Mouse (Mus musculus): Measurements from ENCODE around the gene Purb. TPM values are rescaled to one million over a fixed set of nuclear protein-coding genes. Genes with fewer than 3 reads are reported as not detected.

Purb gene
- polyA plus RNA-seq (2012; fragmentation: generic; extraction: Trizol): 41.0 TPM
- long read RNA-seq, experiment 1, full-length matches to known transcripts: 32 of 32 reads
- long read RNA-seq, experiment 1, partial matches to known transcripts: 0 of 32 reads
- long read RNA-seq, experiment 1, other reads (novel, unspliced or antisense): 0 of 32 reads
- long read RNA-seq, experiment 2, full-length matches to known transcripts: 8 of 8 reads
- long read RNA-seq, experiment 2, partial matches to known transcripts: 0 of 8 reads
- long read RNA-seq, experiment 2, other reads (novel, unspliced or antisense): 0 of 8 reads

DNA sequence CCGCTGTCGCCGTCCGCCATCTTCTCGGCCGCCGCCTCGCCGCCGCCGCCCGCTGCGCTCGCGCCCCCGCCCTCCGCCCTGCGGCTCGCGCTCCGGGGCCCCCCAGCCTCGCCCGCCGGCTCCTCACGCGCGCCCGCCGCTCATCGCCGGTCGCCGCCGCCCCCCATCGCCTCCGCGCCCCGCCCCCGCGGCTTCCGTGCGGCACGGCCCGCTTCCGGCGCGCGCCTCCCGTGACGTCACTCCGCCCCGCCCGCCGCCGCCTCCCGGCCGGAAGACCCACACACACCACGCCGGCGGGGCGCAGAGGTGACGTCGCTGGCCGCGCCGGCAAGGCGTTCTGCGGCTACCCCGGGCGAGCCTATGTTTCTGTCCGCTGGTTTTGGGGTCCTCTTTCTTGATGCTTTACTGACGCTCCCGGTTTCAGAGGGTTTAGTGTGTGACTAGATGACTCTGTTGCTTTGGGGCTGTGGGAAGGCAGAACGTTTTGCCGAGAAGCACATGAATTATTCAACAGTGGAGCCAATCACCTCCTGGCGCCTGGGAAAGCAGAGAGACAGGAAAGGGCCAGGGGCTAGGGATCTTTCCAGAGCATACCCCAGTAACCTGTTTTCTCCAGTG, at the start of gene Purb:
TSS of gene Purb (minus strand) at position 51 of the 618 bp plus-strand sequence.
- TF ChIP-seq CTCF (IDR thresholded peaks at IDR 0.05; ENCODE audit: control insufficient read depth, insufficient read depth, insufficient read length) (no peak), MYOG (IDR thresholded peaks at IDR 0.05; ENCODE audit: control insufficient read depth, extremely low read depth, insufficient read length) (no peak), MYOD1 (IDR thresholded peaks at IDR 0.05; ENCODE audit: control insufficient read depth, insufficient read length, low read depth) (no peak), MAX (IDR thresholded peaks at IDR 0.05) (no peak), FOSL1 (IDR thresholded peaks at IDR 0.05; ENCODE audit: insufficient read depth, low read length, poor library complexity, severe bottlenecking) (no peak), CEBPB (IDR thresholded peaks at IDR 0.05; ENCODE audit: low read depth) (no peak), USF1 (IDR thresholded peaks at IDR 0.05; ENCODE audit: low read depth) (no peak)
- Histone ChIP-seq H3K36me3 (ENCODE audit: control insufficient read depth, insufficient read depth) (peaks cover 40% of the 10 kb centered on the region), H3K4me3 (ENCODE audit: insufficient read depth, poor library complexity, severe bottlenecking) (peak within 1 kb of the TSS; percentile 85), H3K27me3 (ENCODE audit: control insufficient read depth, insufficient read depth, insufficient read length) (no peaks in the 10 kb centered on the region), H3K79me2 (ENCODE audit: control insufficient read depth, insufficient read depth) (peaks cover 48% of the 10 kb centered on the region), H3ac (ENCODE audit: control insufficient read depth, insufficient read length, low read depth) (peak within 1 kb of the TSS; percentile 98), H3K79me3 (ENCODE audit: low read depth) (peaks cover 40% of the 10 kb centered on the region)

DNA sequence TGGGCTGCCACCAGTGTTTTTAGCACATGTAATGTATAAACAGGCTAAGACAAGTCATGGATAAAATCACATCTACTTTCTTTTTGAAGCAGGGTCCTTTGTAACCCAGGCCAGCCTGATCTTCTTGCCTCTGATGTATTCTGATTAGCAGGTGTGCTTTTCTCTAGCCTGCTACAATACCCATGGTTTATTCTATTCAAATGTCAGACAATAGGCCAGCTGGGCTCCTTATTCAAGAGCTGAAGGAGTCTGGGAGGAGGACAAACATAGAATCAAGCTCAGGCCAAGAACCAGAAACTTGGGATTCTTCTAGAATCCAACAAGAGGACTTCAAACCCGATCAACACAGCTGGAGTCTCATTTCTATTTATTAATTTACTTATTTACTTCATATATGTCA, 49.5 kb upstream of the Purb start:
- Histone ChIP-seq H3K79me2 (ENCODE audit: control insufficient read depth, insufficient read depth) (peaks cover 37% of the 10 kb centered on the region), H3K27me3 (ENCODE audit: control insufficient read depth, insufficient read depth, insufficient read length) (no peaks in the 10 kb centered on the region), H3ac (ENCODE audit: control insufficient read depth, insufficient read length, low read depth) (no peak overlapping the region), H3K36me3 (ENCODE audit: control insufficient read depth, insufficient read depth) (peaks cover 37% of the 10 kb centered on the region), H3K4me3 (ENCODE audit: insufficient read depth, poor library complexity, severe bottlenecking) (no peak overlapping the region), H3K79me3 (ENCODE audit: low read depth) (peaks cover 33% of the 10 kb centered on the region)
- TF ChIP-seq FOSL1 (IDR thresholded peaks at IDR 0.05; ENCODE audit: insufficient read depth, low read length, poor library complexity, severe bottlenecking): no peak
- TF ChIP-seq MYOG (IDR thresholded peaks at IDR 0.05; ENCODE audit: control insufficient read depth, extremely low read depth, insufficient read length): no peak
- no peak for TF ChIP-seq CEBPB (IDR thresholded peaks at IDR 0.05; ENCODE audit: low read depth)
- TF ChIP-seq MYOD1 (IDR thresholded peaks at IDR 0.05; ENCODE audit: control insufficient read depth, insufficient read length, low read depth): no peak
- TF ChIP-seq MAX (IDR thresholded peaks at IDR 0.05): no peak
- no peak for TF ChIP-seq CTCF (IDR thresholded peaks at IDR 0.05; ENCODE audit: control insufficient read depth, insufficient read depth, insufficient read length)
- TF ChIP-seq USF1 (IDR thresholded peaks at IDR 0.05; ENCODE audit: low read depth): no peak

DNA sequence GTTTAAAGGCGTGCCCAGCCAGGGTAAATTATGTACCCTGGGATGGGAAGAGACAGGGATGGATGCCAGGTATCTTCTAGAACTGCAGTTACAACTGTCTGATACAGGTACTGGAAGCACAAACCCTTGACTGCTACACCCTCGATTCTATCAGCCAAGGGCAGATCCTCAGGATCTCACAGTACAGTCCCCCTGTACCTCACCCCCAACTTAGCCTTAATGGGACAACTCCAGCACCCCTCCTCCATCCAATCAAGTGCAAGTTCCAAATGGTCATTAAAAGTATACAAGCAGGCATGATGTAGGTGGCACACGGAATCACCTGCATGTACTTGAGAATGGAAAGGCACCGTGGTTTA, 49.1 kb upstream of the Purb start:
- Histone ChIP-seq H3ac (ENCODE audit: control insufficient read depth, insufficient read length, low read depth) (no peak overlapping the region), H3K36me3 (ENCODE audit: control insufficient read depth, insufficient read depth) (peaks cover 37% of the 10 kb centered on the region), H3K79me3 (ENCODE audit: low read depth) (peaks cover 33% of the 10 kb centered on the region), H3K4me3 (ENCODE audit: insufficient read depth, poor library complexity, severe bottlenecking) (no peak overlapping the region), H3K79me2 (ENCODE audit: control insufficient read depth, insufficient read depth) (peaks cover 37% of the 10 kb centered on the region), H3K27me3 (ENCODE audit: control insufficient read depth, insufficient read depth, insufficient read length) (no peaks in the 10 kb centered on the region)
- TF ChIP-seq USF1 (IDR thresholded peaks at IDR 0.05; ENCODE audit: low read depth): no peak
- no peak for TF ChIP-seq MYOD1 (IDR thresholded peaks at IDR 0.05; ENCODE audit: control insufficient read depth, insufficient read length, low read depth)
- no peak for TF ChIP-seq CTCF (IDR thresholded peaks at IDR 0.05; ENCODE audit: control insufficient read depth, insufficient read depth, insufficient read length)
- TF ChIP-seq FOSL1 (IDR thresholded peaks at IDR 0.05; ENCODE audit: insufficient read depth, low read length, poor library complexity, severe bottlenecking): no peak
- TF ChIP-seq MAX (IDR thresholded peaks at IDR 0.05): no peak
- no peak for TF ChIP-seq MYOG (IDR thresholded peaks at IDR 0.05; ENCODE audit: control insufficient read depth, extremely low read depth, insufficient read length)
- TF ChIP-seq CEBPB (IDR thresholded peaks at IDR 0.05; ENCODE audit: low read depth): no peak

DNA sequence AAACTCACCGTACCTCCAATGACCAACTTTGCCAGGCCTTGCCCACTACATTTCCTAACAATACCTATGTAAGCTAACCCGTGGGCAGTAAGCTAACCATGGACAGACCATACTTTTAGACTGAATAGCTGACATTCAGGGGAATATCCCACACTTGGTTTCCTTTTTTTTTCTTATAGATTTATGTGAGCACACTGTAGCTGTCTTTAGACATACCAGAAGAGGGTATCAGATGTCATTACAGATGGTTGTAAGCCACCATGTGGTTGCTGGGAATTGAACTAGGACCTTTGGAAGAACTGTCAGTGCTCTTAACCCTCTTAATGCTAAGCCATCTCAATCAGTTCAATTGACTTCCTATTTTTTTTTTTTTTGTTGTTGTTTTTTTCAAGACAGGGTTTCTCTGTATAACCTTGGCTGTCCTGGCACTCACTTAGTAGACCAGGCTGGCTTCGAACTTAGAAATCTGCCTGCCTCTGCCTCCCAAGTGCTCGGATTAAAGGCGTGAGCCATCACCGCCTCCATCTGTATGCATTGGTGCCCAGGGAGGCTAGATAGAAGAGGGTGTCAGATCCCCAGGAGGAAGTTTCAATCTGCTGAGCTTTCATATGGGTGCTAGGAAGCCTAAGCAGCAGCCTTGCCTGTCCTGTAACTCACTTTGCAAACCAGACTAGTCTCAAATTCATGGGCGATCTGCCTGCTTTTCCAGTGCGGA, 48.6 kb upstream of the Purb start:
- Histone ChIP-seq H3K79me3 (ENCODE audit: low read depth) (peaks cover 33% of the 10 kb centered on the region), H3K79me2 (ENCODE audit: control insufficient read depth, insufficient read depth) (peaks cover 37% of the 10 kb centered on the region), H3ac (ENCODE audit: control insufficient read depth, insufficient read length, low read depth) (no peak overlapping the region), H3K4me3 (ENCODE audit: insufficient read depth, poor library complexity, severe bottlenecking) (no peak overlapping the region), H3K27me3 (ENCODE audit: control insufficient read depth, insufficient read depth, insufficient read length) (no peaks in the 10 kb centered on the region), H3K36me3 (ENCODE audit: control insufficient read depth, insufficient read depth) (peaks cover 37% of the 10 kb centered on the region)
- no peak for TF ChIP-seq CTCF (IDR thresholded peaks at IDR 0.05; ENCODE audit: control insufficient read depth, insufficient read depth, insufficient read length)
- TF ChIP-seq USF1 (IDR thresholded peaks at IDR 0.05; ENCODE audit: low read depth): no peak
- TF ChIP-seq CEBPB (IDR thresholded peaks at IDR 0.05; ENCODE audit: low read depth): no peak
- no peak for TF ChIP-seq FOSL1 (IDR thresholded peaks at IDR 0.05; ENCODE audit: insufficient read depth, low read length, poor library complexity, severe bottlenecking)
- no peak for TF ChIP-seq MYOD1 (IDR thresholded peaks at IDR 0.05; ENCODE audit: control insufficient read depth, insufficient read length, low read depth)
- no peak for TF ChIP-seq MAX (IDR thresholded peaks at IDR 0.05)
- no peak for TF ChIP-seq MYOG (IDR thresholded peaks at IDR 0.05; ENCODE audit: control insufficient read depth, extremely low read depth, insufficient read length)

DNA sequence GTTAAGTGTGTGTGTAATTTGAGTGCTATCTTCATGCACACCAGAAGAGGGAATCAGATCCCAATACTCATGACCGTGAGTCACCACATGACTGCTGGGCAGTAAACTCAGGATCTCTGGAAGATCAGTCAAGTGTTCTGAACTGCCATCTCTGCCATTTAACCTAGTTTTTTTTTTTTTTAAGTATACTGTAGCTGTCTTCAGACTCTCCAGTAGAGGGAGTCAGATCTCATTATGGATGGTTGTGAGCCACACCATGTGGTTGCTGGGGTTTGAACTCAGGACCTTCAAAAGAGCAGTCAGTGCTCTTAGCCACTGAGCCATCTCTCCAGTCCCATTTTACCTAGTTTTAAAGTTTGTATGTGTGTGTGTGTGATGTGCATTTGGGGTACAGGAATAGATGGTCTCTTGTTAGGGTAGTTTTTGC, 48.0 kb upstream of the Purb start:
- peaks cover 33% of the 10 kb centered on the region for H3K79me3 ChIP-seq (ENCODE audit: low read depth)
- no peak overlapping the region for H3ac ChIP-seq (ENCODE audit: control insufficient read depth, insufficient read length, low read depth)
- no peaks in the 10 kb centered on the region for H3K27me3 ChIP-seq (ENCODE audit: control insufficient read depth, insufficient read depth, insufficient read length)
- H3K36me3 ChIP-seq (ENCODE audit: control insufficient read depth, insufficient read depth): peaks cover 37% of the 10 kb centered on the region
- no peak overlapping the region for H3K4me3 ChIP-seq (ENCODE audit: insufficient read depth, poor library complexity, severe bottlenecking)
- no peak for TF ChIP-seq MYOD1 (IDR thresholded peaks at IDR 0.05; ENCODE audit: control insufficient read depth, insufficient read length, low read depth)
- no peak for TF ChIP-seq CTCF (IDR thresholded peaks at IDR 0.05; ENCODE audit: control insufficient read depth, insufficient read depth, insufficient read length)
- no peak for TF ChIP-seq FOSL1 (IDR thresholded peaks at IDR 0.05; ENCODE audit: insufficient read depth, low read length, poor library complexity, severe bottlenecking)
- peak; percentile 51 for TF ChIP-seq USF1 (IDR thresholded peaks at IDR 0.05; ENCODE audit: low read depth)
- TF ChIP-seq MAX (IDR thresholded peaks at IDR 0.05): peak; percentile 71
- TF ChIP-seq MYOG (IDR thresholded peaks at IDR 0.05; ENCODE audit: control insufficient read depth, extremely low read depth, insufficient read length): no peak
- TF ChIP-seq CEBPB (IDR thresholded peaks at IDR 0.05; ENCODE audit: low read depth): no peak
- peaks cover 37% of the 10 kb centered on the region for H3K79me2 ChIP-seq (ENCODE audit: control insufficient read depth, insufficient read depth)
